Mouse (Mus musculus) left cerebral cortex, postnatal 4 days (tissue): ENCODE measurements around the gene Gmfb. TPM values are rescaled to one million over a fixed set of nuclear protein-coding genes. Genes with fewer than 3 reads are reported as not detected.

Source experiments
- total RNA-seq, 2 experiments: library from RNA; stranded (reverse); gene quantifications; 2 replicates each; pipeline ENCODE4 v1.2.3; 2021

The Gmfb gene
- total RNA-seq, 2 experiments from 2014 or later, result 132 to 135 TPM

Other genes with a start within 250 kb of the Gmfb start
- gene Cdkn3, start 61.7 kb downstream of the Gmfb start, total RNA-seq, result 1 to 10 TPM; 3.0 to 5.1 TPM
- gene Cnih1, start 33.8 kb downstream of the Gmfb start, total RNA-seq, result 10 to 100 TPM; 70.9 to 72.6 TPM
- gene Cgrrf1, start 9.9 kb upstream of the Gmfb start, total RNA-seq, result 1 to 10 TPM; 6.3 TPM
- gene Samd4, start 60.6 kb upstream of the Gmfb start, total RNA-seq, result 10 to 100 TPM; 12.2 to 13.4 TPM